Comparison of ENCODE assay signal across 9 mouse cellular contexts in genomic region chr9:40873556-40874470, GRCm38 (mm10). TPM values are rescaled to one million over a fixed set of nuclear protein-coding genes. Genes with fewer than 3 reads are reported as not detected.
DNase-seq lines count a peak whose midpoint lies in the region; ATAC-seq lines count a peak whose summit lies in the region.
"Had no signal": no experiment of that assay in that cellular context is flagged by ENCODE, and none has a peak within 500 bp of the region (broad histone marks: within the 10 kb centered on the region; RNA-seq: fewer than 3 reads in every experiment).

TSS of gene Bsx (plus strand) at chr9:40874127.

- H3K4me2 ChIP-seq in midbrain, embryonic 15.5 days = no peak within 1 kb of the TSS

- 2% methylated on average over 32 of the region's 32 CpGs for WGBS in midbrain, embryonic 15.5 days

- H3K4me3 ChIP-seq in midbrain, embryonic 15.5 days = 0 out of 2 replicates have a peak within 1 kb of the TSS, but pooled peaks have one; percentile 9
- H3K4me3 ChIP-seq: megakaryocyte, embryonic 14.5 days had no signal

- peak; percentile 7 to 54 for DNase-seq in spleen, postnatal 10 days (ENCODE audit: low spot score in 2 of 2)
- no peak for DNase-seq in spleen, adult 12 weeks (ENCODE audit: low spot score)
- peak; percentile 86 for DNase-seq in embryo, embryonic 11 days
- DNase-seq in heart, postnatal 14 days = peak; percentile 67 to 76
- peak; percentile 88 to 89 for DNase-seq in kidney, postnatal 4 days
- no peak for DNase-seq in left cerebral cortex, adult 9 months (ENCODE audit: low spot score in 2 of 2)

- intact Hi-C loops in heart, postnatal 14 days (cut with DNase I) = no loop called here

- H3K4me1 ChIP-seq in midbrain, embryonic 15.5 days = peaks cover 25% of the 10 kb centered on the region

- H3K27me3 ChIP-seq in midbrain, embryonic 15.5 days (replicated peaks) = peaks cover 79% of the 10 kb centered on the region

- no peak within 1 kb of the TSS for H3K9ac ChIP-seq in midbrain, embryonic 15.5 days

- H3K36me3 ChIP-seq in midbrain, embryonic 15.5 days (replicated peaks) = no peaks in the 10 kb centered on the region

- no peak within 1 kb of the TSS for H3K27ac ChIP-seq in midbrain, embryonic 15.5 days

- no peaks in the 10 kb centered on the region for H3K9me3 ChIP-seq in midbrain, embryonic 15.5 days

- 0 out of 2 replicates have a peak, but pooled peaks have one; percentile 43 for ATAC-seq in midbrain, embryonic 15.5 days (replicated peaks)
- ATAC-seq in megakaryocyte, adult 5-6 weeks (ENCODE audit: poor library complexity, severe bottlenecking) = no peak

RNA-seq across cellular contexts. Expression of gene Bsx, which starts in this region (rescaled TPM):
- total RNA-seq in heart, postnatal 14 days (2021) = not detected
- polyA plus RNA-seq in midbrain, embryonic 15.5 days (2015; fragmentation: Nextera tagmentation; extraction: Ambion mirVana) = 2.2 and 2.4 TPM in 2 replicates
- not detected in 2 replicates for total RNA-seq in megakaryocyte, adult 5-6 weeks (2015)
- total RNA-seq in megakaryocyte, adult 5-6 weeks (2017) = not detected in 2 replicates

Comparison
In these comparisons a context has a peak if more than half of its experiments do, and no peak if none do; other contexts are left out.
1. DNase-seq: peak in spleen, postnatal 10 days (2 of 2), embryo, embryonic 11 days (single experiment) and kidney, postnatal 4 days (2 of 2); none in spleen, adult 12 weeks (single experiment) and left cerebral cortex, adult 9 months (0 of 2).
2. Peak in DNase-seq in heart, postnatal 14 days; RNA of the gene not detected or under 1 TPM.